8 mouse cellular contexts compared by ENCODE assay signal in the genomic region with DNA sequence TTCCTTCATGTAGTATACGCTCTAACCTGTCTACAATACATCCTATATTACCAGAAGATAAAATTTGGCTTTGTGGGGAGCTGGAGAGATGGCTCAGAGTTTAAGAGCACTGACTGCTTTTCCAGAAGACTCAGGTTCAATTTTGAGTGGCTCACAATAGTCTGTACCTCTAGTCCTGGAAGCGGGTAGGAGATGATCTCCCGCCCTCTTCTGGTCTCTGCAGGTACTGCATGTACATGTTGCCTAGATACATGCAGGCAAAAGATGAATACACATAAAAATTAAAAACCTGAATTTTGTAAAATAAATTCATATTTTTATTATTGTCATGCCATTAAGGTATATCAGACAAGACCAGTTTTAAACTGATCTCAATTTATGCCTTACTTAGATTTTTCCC. TPM values are rescaled to one million over a fixed set of nuclear protein-coding genes. Genes with fewer than 3 reads are reported as not detected.
A peak's percentile ranks its signal among the peaks of the same experiment; 100 is the strongest.
DNase-seq lines count a peak whose midpoint lies in the region; ATAC-seq and TF ChIP-seq lines count a peak whose summit lies in the region.

No protein-coding gene starts in this region.

- no peaks in the 10 kb centered on the region for H3K27me3 ChIP-seq in heart, adult 2 months (ENCODE audit: control insufficient read depth, insufficient read depth, low read length)
- no peaks in the 10 kb centered on the region for H3K27me3 ChIP-seq in heart, embryonic 10.5 days (ENCODE audit: insufficient read depth, poor library complexity, severe bottlenecking)
- no peaks in the 10 kb centered on the region for H3K27me3 ChIP-seq in midbrain, embryonic 14.5 days (ENCODE audit: control insufficient read depth, insufficient read depth, low read length)
- no peaks in the 10 kb centered on the region for H3K27me3 ChIP-seq in stomach, postnatal 0 days (ENCODE audit: control insufficient read depth, insufficient read depth, low read length)

- peak; percentile 25 to 74 for DNase-seq in heart, adult 2 months
- DNase-seq in heart, embryonic 10.5 days (ENCODE audit: low spot score): no peak
- DNase-seq in NIH3T3 (ENCODE audit: low read depth): peak; percentile 81
- DNase-seq in cerebellum, postnatal 25 days: peak; percentile 78 to 86
- DNase-seq in gastrocnemius, postnatal 25 days: peak; percentile 22
- peak; percentile 68 for DNase-seq in left cerebral cortex, adult 11 months (ENCODE audit: low spot score)
- DNase-seq in midbrain, embryonic 14.5 days: peak; percentile 81
- peak; percentile 58 for DNase-seq in stomach, postnatal 0 days (ENCODE audit: low spot score)

- no peak overlapping the region for H3K4me2 ChIP-seq in midbrain, embryonic 14.5 days (ENCODE audit: low read length)
- H3K4me2 ChIP-seq in stomach, postnatal 0 days (replicated peaks; ENCODE audit: low read depth): no peak overlapping the region

- no peaks in the 10 kb centered on the region for H3K9me3 ChIP-seq in heart, embryonic 10.5 days
- H3K9me3 ChIP-seq in midbrain, embryonic 14.5 days (ENCODE audit: control insufficient read depth, low read length): no peaks in the 10 kb centered on the region
- H3K9me3 ChIP-seq in stomach, postnatal 0 days (ENCODE audit: control insufficient read depth, low read length): no peaks in the 10 kb centered on the region

- no peaks in the 10 kb centered on the region for H3K36me3 ChIP-seq in heart, adult 2 months (ENCODE audit: control insufficient read depth, insufficient read depth, low read length)
- no peaks in the 10 kb centered on the region for H3K36me3 ChIP-seq in heart, embryonic 10.5 days
- H3K36me3 ChIP-seq in midbrain, embryonic 14.5 days (ENCODE audit: control insufficient read depth, insufficient read depth, low read length): no peaks in the 10 kb centered on the region
- H3K36me3 ChIP-seq in stomach, postnatal 0 days (ENCODE audit: control insufficient read depth, insufficient read depth, low read length): no peaks in the 10 kb centered on the region

- TF ChIP-seq EP300 in heart, adult 2 months (IDR thresholded peaks at IDR 0.05; ENCODE audit: insufficient read depth, low read depth, low read length): no peak
- no peak for TF ChIP-seq EP300 in stomach, postnatal 0 days (optimal IDR thresholded peaks at IDR 0.05)

- H3K4me3 ChIP-seq in heart, adult 2 months: no peak overlapping the region
- no peak overlapping the region for H3K4me3 ChIP-seq in heart, embryonic 10.5 days
- no peak overlapping the region for H3K4me3 ChIP-seq in midbrain, embryonic 14.5 days (replicated peaks; ENCODE audit: low read depth, low read length)
- no peak overlapping the region for H3K4me3 ChIP-seq in stomach, postnatal 0 days (ENCODE audit: low read depth, low read length)

- TF ChIP-seq CTCF in heart, adult 2 months (IDR thresholded peaks at IDR 0.05): peak; percentile 96
- peak; percentile 79 for TF ChIP-seq CTCF in stomach, postnatal 0 days (IDR thresholded peaks at IDR 0.05; ENCODE audit: low read depth)

- H3K4me1 ChIP-seq in heart, adult 2 months (ENCODE audit: control insufficient read depth, insufficient read depth, low read length): no peaks in the 10 kb centered on the region
- no peaks in the 10 kb centered on the region for H3K4me1 ChIP-seq in heart, embryonic 10.5 days
- no peaks in the 10 kb centered on the region for H3K4me1 ChIP-seq in midbrain, embryonic 14.5 days (ENCODE audit: control insufficient read depth, insufficient read depth, low read length)
- H3K4me1 ChIP-seq in stomach, postnatal 0 days (replicated peaks; ENCODE audit: control insufficient read depth, insufficient read depth): no peaks in the 10 kb centered on the region

- intact Hi-C loops in heart, adult 2 months (cut with DNase I): loop anchor here (2.0 to 5.0 kb wide), 2 partner anchors 256 to 314 kb away; no protein-coding TSS in a partner anchor

- H3K9ac ChIP-seq in heart, adult 2 months (ENCODE audit: low read depth, low read length): no peak overlapping the region
- H3K9ac ChIP-seq in midbrain, embryonic 14.5 days (replicated peaks; ENCODE audit: low read length): no peak overlapping the region
- no peak overlapping the region for H3K9ac ChIP-seq in stomach, postnatal 0 days (ENCODE audit: low read length)

- no peaks in the 10 kb centered on the region for H3K79me2 ChIP-seq in heart, adult 2 months (replicated peaks; ENCODE audit: control insufficient read depth, insufficient read depth, low read length)

- H3K27ac ChIP-seq in heart, adult 2 months: no peak overlapping the region
- no peak overlapping the region for H3K27ac ChIP-seq in heart, embryonic 10.5 days
- no peak overlapping the region for H3K27ac ChIP-seq in midbrain, embryonic 14.5 days (replicated peaks; ENCODE audit: low read depth, low read length)
- H3K27ac ChIP-seq in stomach, postnatal 0 days (replicated peaks): no peak overlapping the region

- no peak for TF ChIP-seq POLR2A in heart, adult 2 months (IDR thresholded peaks at IDR 0.05; ENCODE audit: insufficient read depth, low read depth, low read length)

- no peak for ATAC-seq in midbrain, embryonic 14.5 days (ENCODE audit: low FRiP score, low TSS enrichment)
- no peak for ATAC-seq in stomach, postnatal 0 days (ENCODE audit: low FRiP score, low TSS enrichment)

- 31% methylated on average over 3 of the region's 3 CpGs for WGBS in heart, adult 2 months
- 33% methylated on average over 3 of the region's 3 CpGs for WGBS in heart, embryonic 10.5 days
- 36% methylated on average over 3 of the region's 3 CpGs for WGBS in midbrain, embryonic 14.5 days
- WGBS in stomach, postnatal 0 days: 33% methylated on average over 3 of the region's 3 CpGs

RNA-seq across cellular contexts. Expression of gene Hdac8, which starts 28.4 kb away (rescaled TPM):
- 1 to 10 TPM; 4.3 to 4.5 TPM for total RNA-seq in heart, adult 2 months (2021)
- polyA plus RNA-seq in heart, adult 2 months (2012; rRNA removed): 1.9 and 3.5 TPM in 2 replicates
- polyA plus RNA-seq in heart, embryonic 10.5 days (2016; fragmentation: Nextera tagmentation; extraction: Ambion mirVana): 4.8 and 6.2 TPM in 2 replicates
- total RNA-seq in gastrocnemius, postnatal 25 days (2021): 1 to 10 TPM; 2.5 to 3.1 TPM
- 2.2 and 2.6 TPM in 2 replicates for polyA plus RNA-seq in midbrain, embryonic 14.5 days (2014; fragmentation: Nextera tagmentation; extraction: Ambion mirVana)
- polyA plus RNA-seq in stomach, postnatal 0 days (2015; fragmentation: Nextera tagmentation; extraction: Ambion mirVana): 5.7 and 6.0 TPM in 2 replicates
